ENCODE assay signal across 8 mouse cellular contexts in genomic region chr5:23387313-23387666, GRCm38 (mm10). TPM values are rescaled to one million over a fixed set of nuclear protein-coding genes. Genes with fewer than 3 reads are reported as not detected.
DNase-seq lines count a peak whose midpoint lies in the region; ATAC-seq and TF ChIP-seq lines count a peak whose summit lies in the region.

No protein-coding gene starts in this region.

- 37% methylated on average over 2 of the region's 2 CpGs for WGBS in lung, embryonic 16.5 days
- 53% methylated on average over 2 of the region's 2 CpGs for WGBS in forebrain, embryonic 14.5 days
- 62% methylated on average over 2 of the region's 2 CpGs for WGBS in limb, embryonic 10.5 days
- 64% methylated on average over 2 of the region's 2 CpGs for WGBS in neural tube, embryonic 14.5 days
- WGBS in cerebellum, adult 2 months = 54% methylated on average over 2 of the region's 2 CpGs

- no peak overlapping the region for H3K27ac ChIP-seq in lung, embryonic 16.5 days (ENCODE audit: low read length)
- 0 out of 2 replicates have a peak overlapping the region, but pooled peaks have one; percentile 86 for H3K27ac ChIP-seq in forebrain, embryonic 14.5 days (ENCODE audit: low read depth, low read length)
- no peak overlapping the region for H3K27ac ChIP-seq in limb, embryonic 10.5 days
- H3K27ac ChIP-seq in neural tube, embryonic 14.5 days (ENCODE audit: low read depth, low read length) = no peak overlapping the region
- no peak overlapping the region for H3K27ac ChIP-seq in cerebellum, adult 2 months (ENCODE audit: insufficient read depth, low read length)

- no peak for ATAC-seq in lung, embryonic 16.5 days (ENCODE audit: low read depth)
- ATAC-seq in forebrain, embryonic 14.5 days = no peak
- 0 out of 2 replicates have a peak, but pooled peaks have one; percentile 18 for ATAC-seq in neural tube, embryonic 14.5 days (ENCODE audit: low read depth)

- H3K9ac ChIP-seq in lung, embryonic 16.5 days (ENCODE audit: low read length) = no peak overlapping the region; the same call in 1 of the 2 replicates
- H3K9ac ChIP-seq in forebrain, embryonic 14.5 days (ENCODE audit: low read length) = no peak overlapping the region
- H3K9ac ChIP-seq in neural tube, embryonic 14.5 days (replicated peaks; ENCODE audit: low read depth, low read length) = no peak overlapping the region

- no peak for TF ChIP-seq POLR2A in cerebellum, adult 2 months (IDR thresholded peaks at IDR 0.05; ENCODE audit: borderline replicate concordance, insufficient read depth, low read length)

- peak overlapping the region; percentile 70 for H3K4me2 ChIP-seq in lung, embryonic 16.5 days (ENCODE audit: low read depth, low read length)
- H3K4me2 ChIP-seq in forebrain, embryonic 14.5 days (ENCODE audit: low read length) = peak overlapping the region; percentile 64
- H3K4me2 ChIP-seq in neural tube, embryonic 14.5 days (ENCODE audit: low read depth, low read length) = peak overlapping the region; percentile 59

- no peaks in the 10 kb centered on the region for H3K9me3 ChIP-seq in lung, embryonic 16.5 days (ENCODE audit: control insufficient read depth, low read length)
- no peaks in the 10 kb centered on the region for H3K9me3 ChIP-seq in forebrain, embryonic 14.5 days (replicated peaks; ENCODE audit: control insufficient read depth, low read length)
- no peaks in the 10 kb centered on the region for H3K9me3 ChIP-seq in limb, embryonic 10.5 days (replicated peaks)
- H3K9me3 ChIP-seq in neural tube, embryonic 14.5 days (ENCODE audit: control insufficient read depth, low read length) = no peaks in the 10 kb centered on the region

- peaks cover 12% of the 10 kb centered on the region for H3K4me1 ChIP-seq in lung, embryonic 16.5 days (replicated peaks; ENCODE audit: control insufficient read depth, insufficient read depth, low read length)
- H3K4me1 ChIP-seq in forebrain, embryonic 14.5 days (ENCODE audit: control insufficient read depth, insufficient read depth, low read length) = peaks cover 7% of the 10 kb centered on the region
- peaks cover 9% of the 10 kb centered on the region for H3K4me1 ChIP-seq in limb, embryonic 10.5 days
- 0 out of 2 replicates have a peak, but pooled peaks cover 5% of the 10 kb centered on the region for H3K4me1 ChIP-seq in neural tube, embryonic 14.5 days (ENCODE audit: control insufficient read depth, insufficient read depth, low read length)
- H3K4me1 ChIP-seq in cerebellum, adult 2 months (ENCODE audit: control insufficient read depth, insufficient read depth, low read length) = no peaks in the 10 kb centered on the region

- DNase-seq in lung, adult 18-20 months = no peak
- no peak for DNase-seq in forebrain, embryonic 14.5 days (ENCODE audit: low spot score)
- no peak for DNase-seq in limb, embryonic 10.5 days (ENCODE audit: low spot score)
- no peak for DNase-seq in cerebellum, adult 2 months
- no peak for DNase-seq in adrenal gland, adult (ENCODE audit: inconsistent age in 2 of 2, low spot score in 1 of 2)
- DNase-seq in frontal cortex, postnatal 10 days (ENCODE audit: low spot score in 2 of 2) = no peak

- TF ChIP-seq CTCF in cerebellum, adult 2 months (IDR thresholded peaks at IDR 0.05; ENCODE audit: borderline replicate concordance, insufficient read depth, low read depth, low read length) = no peak

- no peaks in the 10 kb centered on the region for H3K27me3 ChIP-seq in lung, embryonic 16.5 days (ENCODE audit: control insufficient read depth, insufficient read depth, low read depth, low read length)
- H3K27me3 ChIP-seq in forebrain, embryonic 14.5 days (replicated peaks; ENCODE audit: control insufficient read depth, insufficient read depth, low read length) = no peaks in the 10 kb centered on the region
- no peaks in the 10 kb centered on the region for H3K27me3 ChIP-seq in limb, embryonic 10.5 days (ENCODE audit: low read depth, poor library complexity, severe bottlenecking)
- H3K27me3 ChIP-seq in neural tube, embryonic 14.5 days (ENCODE audit: control insufficient read depth, insufficient read depth, low read length) = no peaks in the 10 kb centered on the region
- no peaks in the 10 kb centered on the region for H3K27me3 ChIP-seq in cerebellum, adult 2 months (ENCODE audit: control insufficient read depth, insufficient read depth, low read length)

- H3K4me3 ChIP-seq in lung, embryonic 16.5 days (ENCODE audit: low read length) = peak overlapping the region; percentile 53
- H3K4me3 ChIP-seq in forebrain, embryonic 14.5 days (ENCODE audit: low read depth, low read length) = peak overlapping the region; percentile 36; the same call in 1 of the 2 replicates
- peak overlapping the region; percentile 50; the same call in 1 of the 2 replicates for H3K4me3 ChIP-seq in limb, embryonic 10.5 days
- peak overlapping the region; percentile 41 for H3K4me3 ChIP-seq in neural tube, embryonic 14.5 days (ENCODE audit: low read depth, low read length)
- H3K4me3 ChIP-seq in cerebellum, adult 2 months (replicated peaks; ENCODE audit: insufficient read depth, low read depth, low read length) = no peak overlapping the region

- no peaks in the 10 kb centered on the region for H3K36me3 ChIP-seq in lung, embryonic 16.5 days (ENCODE audit: control insufficient read depth, insufficient read depth, low read length)
- no peaks in the 10 kb centered on the region for H3K36me3 ChIP-seq in forebrain, embryonic 14.5 days (ENCODE audit: control insufficient read depth, insufficient read depth, low read length)
- H3K36me3 ChIP-seq in limb, embryonic 10.5 days = no peaks in the 10 kb centered on the region
- H3K36me3 ChIP-seq in neural tube, embryonic 14.5 days (ENCODE audit: control insufficient read depth, insufficient read depth, low read length) = no peaks in the 10 kb centered on the region

RNA-seq across cellular contexts. Expression of gene Kmt2e, which starts 47.0 kb away (rescaled TPM):
- polyA plus RNA-seq in lung, embryonic 16.5 days (2015; fragmentation: Nextera tagmentation; extraction: Ambion mirVana) = 99.2 and 101 TPM in 2 replicates
- polyA plus RNA-seq in forebrain, embryonic 14.5 days (2014; fragmentation: Nextera tagmentation; extraction: Ambion mirVana) = 131 and 154 TPM in 2 replicates
- 70.0 and 95.4 TPM in 2 replicates for polyA plus RNA-seq in limb, embryonic 10.5 days (2016; fragmentation: Nextera tagmentation; extraction: Ambion mirVana)
- polyA plus RNA-seq in neural tube, embryonic 14.5 days (2014; fragmentation: Nextera tagmentation; extraction: Ambion mirVana) = 151 TPM in 2 replicates
- polyA plus RNA-seq in cerebellum, adult 2 months (2012; rRNA removed) = 46.6 and 56.7 TPM in 2 replicates
